21 mouse cellular contexts compared by ENCODE assay signal in genomic region chr16:33072871-33073557, GRCm38 (mm10). TPM values are rescaled to one million over a fixed set of nuclear protein-coding genes. Genes with fewer than 3 reads are reported as not detected.
A peak's percentile ranks its signal among the peaks of the same experiment; 100 is the strongest.
DNase-seq lines count a peak whose midpoint lies in the region; ATAC-seq and TF ChIP-seq lines count a peak whose summit lies in the region.
"Had no signal": no experiment of that assay in that cellular context is flagged by ENCODE, and none has a peak within 500 bp of the region (broad histone marks: within the 10 kb centered on the region; RNA-seq: fewer than 3 reads in every experiment).

No protein-coding gene starts in this region.

- no peak overlapping the region for H3K27ac ChIP-seq in intestine, postnatal 0 days (ENCODE audit: low read depth, low read length)
- no peak overlapping the region for H3K27ac ChIP-seq in intestine, embryonic 16.5 days (ENCODE audit: low read length)
- no peak overlapping the region for H3K27ac ChIP-seq in midbrain, embryonic 13.5 days
- H3K27ac ChIP-seq: embryonic facial prominence, embryonic 15.5 days; heart, embryonic 10.5 days; hindbrain, embryonic 14.5 days; limb, embryonic 15.5 days had no signal

- no peak overlapping the region for H3K4me3 ChIP-seq in intestine, postnatal 0 days (ENCODE audit: low read depth, low read length)
- no peak overlapping the region for H3K4me3 ChIP-seq in intestine, embryonic 16.5 days (ENCODE audit: low read length)
- no peak overlapping the region for H3K4me3 ChIP-seq in midbrain, embryonic 13.5 days (replicated peaks)
- H3K4me3 ChIP-seq: embryonic facial prominence, embryonic 15.5 days; heart, embryonic 10.5 days; limb, embryonic 15.5 days had no signal

- H3K9me3 ChIP-seq in intestine, postnatal 0 days (ENCODE audit: control insufficient read depth) = no peaks in the 10 kb centered on the region
- no peaks in the 10 kb centered on the region for H3K9me3 ChIP-seq in intestine, embryonic 16.5 days (ENCODE audit: control insufficient read depth, low read length)
- H3K9me3 ChIP-seq in midbrain, embryonic 13.5 days = no peaks in the 10 kb centered on the region
- H3K9me3 ChIP-seq: embryonic facial prominence, embryonic 15.5 days; G1E; heart, embryonic 10.5 days; limb, embryonic 15.5 days had no signal

- H3K4me2 ChIP-seq in intestine, postnatal 0 days (replicated peaks; ENCODE audit: low read depth) = no peak overlapping the region
- no peak overlapping the region for H3K4me2 ChIP-seq in intestine, embryonic 16.5 days (ENCODE audit: low read depth, low read length)
- no peak overlapping the region for H3K4me2 ChIP-seq in midbrain, embryonic 13.5 days (replicated peaks)
- H3K4me2 ChIP-seq: embryonic facial prominence, embryonic 15.5 days; hindbrain, embryonic 14.5 days; limb, embryonic 15.5 days had no signal

- H3K9ac ChIP-seq in intestine, postnatal 0 days (ENCODE audit: low read depth, low read length) = no peak overlapping the region
- no peak overlapping the region for H3K9ac ChIP-seq in intestine, embryonic 16.5 days (ENCODE audit: low read depth, low read length)
- H3K9ac ChIP-seq in midbrain, embryonic 13.5 days (replicated peaks) = no peak overlapping the region
- H3K9ac ChIP-seq: embryonic facial prominence, embryonic 15.5 days; hindbrain, embryonic 14.5 days; limb, embryonic 15.5 days had no signal

- DNase-seq in spleen, adult 18-20 months = peak; percentile 22 to 45
- no peak for DNase-seq in spleen, postnatal 4 days (ENCODE audit: low spot score in 2 of 2)
- DNase-seq in left cerebral cortex, adult 9 months (ENCODE audit: low spot score in 2 of 2) = no peak
- DNase-seq: adrenal gland, adult 2 months; cerebellum, adult 11 months; cerebellum, postnatal 14 days; embryo, embryonic 11 days; gastrocnemius, postnatal 25 days; heart, postnatal 10 days; lung, postnatal 10 days; right cerebral cortex, postnatal 14 days had no signal

- WGBS in intestine, postnatal 0 days = 76% methylated on average over 6 of the region's 6 CpGs
- 81% methylated on average over 6 of the region's 6 CpGs for WGBS in intestine, embryonic 16.5 days
- WGBS in midbrain, embryonic 13.5 days = 95% methylated on average over 6 of the region's 6 CpGs

- H3K27me3 ChIP-seq in intestine, postnatal 0 days (replicated peaks; ENCODE audit: control insufficient read depth, insufficient read depth, low read length) = no peaks in the 10 kb centered on the region
- H3K27me3 ChIP-seq in intestine, embryonic 16.5 days (replicated peaks; ENCODE audit: control insufficient read depth, insufficient read depth, low read length) = no peaks in the 10 kb centered on the region
- no peaks in the 10 kb centered on the region for H3K27me3 ChIP-seq in midbrain, embryonic 13.5 days
- H3K27me3 ChIP-seq: embryonic facial prominence, embryonic 15.5 days; limb, embryonic 15.5 days had no signal

- H3K36me3 ChIP-seq in intestine, postnatal 0 days (ENCODE audit: control insufficient read depth, insufficient read depth) = peaks cover 11% of the 10 kb centered on the region; the same call in 1 of the 2 replicates
- no peaks in the 10 kb centered on the region; the same call in 1 of the 2 replicates for H3K36me3 ChIP-seq in intestine, embryonic 16.5 days (ENCODE audit: control insufficient read depth, insufficient read depth, low read length)
- H3K36me3 ChIP-seq in midbrain, embryonic 13.5 days = peaks cover 78% of the 10 kb centered on the region
- H3K36me3 ChIP-seq: limb, embryonic 15.5 days had no signal

- no peaks in the 10 kb centered on the region for H3K4me1 ChIP-seq in intestine, postnatal 0 days (replicated peaks; ENCODE audit: control insufficient read depth, insufficient read depth, low read length)
- no peaks in the 10 kb centered on the region for H3K4me1 ChIP-seq in intestine, embryonic 16.5 days (ENCODE audit: control insufficient read depth, insufficient read depth, low read length)
- no peaks in the 10 kb centered on the region for H3K4me1 ChIP-seq in midbrain, embryonic 13.5 days (replicated peaks)
- H3K4me1 ChIP-seq: embryonic facial prominence, embryonic 15.5 days; heart, embryonic 10.5 days; limb, embryonic 15.5 days had no signal

- no peak for ATAC-seq in intestine, postnatal 0 days
- no peak for ATAC-seq in intestine, embryonic 16.5 days
- ATAC-seq in CD4-positive, CD25-positive, alpha-beta regulatory T cell, adult 4 months = peak; percentile 98
- peak; percentile 58 for ATAC-seq in neutrophil, adult 5-6 weeks (ENCODE audit: extremely low read depth, insufficient number of reproducible peaks, low FRiP score, poor library complexity, severe bottlenecking)
- no peak for ATAC-seq in midbrain, embryonic 13.5 days

- TF ChIP-seq CTCF in intestine, postnatal 0 days (IDR thresholded peaks at IDR 0.05; ENCODE audit: low read depth) = peak; percentile 22; the same call in 1 of the 2 replicates

RNA-seq across cellular contexts. Expression of gene Lmln, which starts 10.7 kb away (rescaled TPM):
- polyA plus RNA-seq in intestine, postnatal 0 days (2015; fragmentation: Nextera tagmentation; extraction: Ambion mirVana) = 0.72 and 0.99 TPM in 2 replicates
- 1.7 and 1.8 TPM in 2 replicates for polyA plus RNA-seq in intestine, embryonic 16.5 days (2015; fragmentation: Nextera tagmentation; extraction: Ambion mirVana)
- polyA plus RNA-seq in CD4-positive, CD25-positive, alpha-beta regulatory T cell, adult 4 months (2017; shearing (Covaris generic)) = under 1 TPM; 0.15 to 0.66 TPM
- 0.70 and 1.6 TPM in 2 replicates for total RNA-seq in neutrophil, adult 5-6 weeks (2017)
- polyA plus RNA-seq in midbrain, embryonic 13.5 days (2015; fragmentation: Nextera tagmentation; extraction: Ambion mirVana) = 4.4 and 5.3 TPM in 2 replicates

RNA-seq across cellular contexts. Expression of gene Rpl35a, which starts 16.8 kb away (rescaled TPM):
- polyA plus RNA-seq in intestine, postnatal 0 days (2015; fragmentation: Nextera tagmentation; extraction: Ambion mirVana) = 613 and 645 TPM in 2 replicates
- 818 and 903 TPM in 2 replicates for polyA plus RNA-seq in intestine, embryonic 16.5 days (2015; fragmentation: Nextera tagmentation; extraction: Ambion mirVana)
- polyA plus RNA-seq in CD4-positive, CD25-positive, alpha-beta regulatory T cell, adult 4 months (2017; shearing (Covaris generic)) = 1,000 to 10,000 TPM; 1,192 to 1,593 TPM
- total RNA-seq in neutrophil, adult 5-6 weeks (2017) = 1,140 and 1,232 TPM in 2 replicates
- polyA plus RNA-seq in midbrain, embryonic 13.5 days (2015; fragmentation: Nextera tagmentation; extraction: Ambion mirVana) = 592 and 613 TPM in 2 replicates

RNA-seq across cellular contexts. Expression of gene Iqcg, which starts 17.0 kb away (rescaled TPM):
- polyA plus RNA-seq in intestine, postnatal 0 days (2015; fragmentation: Nextera tagmentation; extraction: Ambion mirVana) = 2.1 and 2.4 TPM in 2 replicates
- 1.7 and 1.9 TPM in 2 replicates for polyA plus RNA-seq in intestine, embryonic 16.5 days (2015; fragmentation: Nextera tagmentation; extraction: Ambion mirVana)
- polyA plus RNA-seq in CD4-positive, CD25-positive, alpha-beta regulatory T cell, adult 4 months (2017; shearing (Covaris generic)) = 1 to 10 TPM; 1.1 TPM
- total RNA-seq in neutrophil, adult 5-6 weeks (2017) = 0.61 and 0.70 TPM in 2 replicates
- 5.7 and 5.9 TPM in 2 replicates for polyA plus RNA-seq in midbrain, embryonic 13.5 days (2015; fragmentation: Nextera tagmentation; extraction: Ambion mirVana)

Comparison
In these comparisons a context has a peak if more than half of its experiments do, and no peak if none do; other contexts are left out.
1. DNase-seq: peak in spleen, adult 18-20 months (2 of 2); none in spleen, postnatal 4 days (0 of 2) and left cerebral cortex, adult 9 months (0 of 2).
2. ATAC-seq: peak in CD4-positive, CD25-positive, alpha-beta regulatory T cell, adult 4 months (single experiment) and neutrophil, adult 5-6 weeks (single experiment); none in intestine, postnatal 0 days (single experiment), intestine, embryonic 16.5 days (single experiment) and midbrain, embryonic 13.5 days (single experiment).